Mouse (Mus musculus): Measurements from ENCODE around the gene Bloc1s1. TPM values are rescaled to one million over a fixed set of nuclear protein-coding genes. Genes with fewer than 3 reads are reported as not detected.

The Bloc1s1 gene
- total RNA-seq, 2 experiments from 2014 or later: 187 to 198 TPM

Other genes starting within 250 kb of the Bloc1s1 start
- 10 to 100 TPM; 24.1 to 24.3 TPM for gene Suox, start 250.0 kb downstream of the Bloc1s1 start, total RNA-seq (2021)
- gene Rab5b, start 227.8 kb downstream of the Bloc1s1 start, total RNA-seq (2021): 100 to 1,000 TPM; 111 to 125 TPM
- 1 to 10 TPM in 1 of 2 experiments, under 1 TPM in 1; 0.82 to 1.4 TPM for gene Pmel, start 219.8 kb downstream of the Bloc1s1 start, total RNA-seq (2021)
- gene Cdk2, start 219.0 kb downstream of the Bloc1s1 start, total RNA-seq (2021): 10 to 100 TPM; 17.4 to 19.7 TPM
- 10 to 100 TPM; 16.2 to 20.2 TPM for gene Dgka, start 179.2 kb downstream of the Bloc1s1 start, total RNA-seq (2021)
- gene Pym1, start 176.1 kb downstream of the Bloc1s1 start, total RNA-seq (2021): 10 to 100 TPM; 20.8 to 21.9 TPM
- 10 to 100 TPM; 39.7 to 57.0 TPM for gene Mmp19, start 133.1 kb downstream of the Bloc1s1 start, total RNA-seq (2021)
- gene Dnajc14, start 120.0 kb downstream of the Bloc1s1 start, total RNA-seq (2021): 10 to 100 TPM; 60.1 to 77.1 TPM
- gene Tmem198b, start 119.7 kb downstream of the Bloc1s1 start, total RNA-seq (2021): 1 to 10 TPM; 7.6 to 8.9 TPM
- gene Sarnp, start 106.7 kb downstream of the Bloc1s1 start, total RNA-seq (2021): 10 to 100 TPM; 50.4 to 60.8 TPM
- 10 to 100 TPM; 41.8 to 43.8 TPM for gene Ormdl2, start 102.4 kb downstream of the Bloc1s1 start, total RNA-seq (2021)
- 1 to 10 TPM; 1.7 to 2.3 TPM for gene Gdf11, start 32.3 kb downstream of the Bloc1s1 start, total RNA-seq (2021)
- gene Cd63, start 23.0 kb downstream of the Bloc1s1 start, total RNA-seq (2021): 100 to 1,000 TPM; 285 to 398 TPM
- 10 to 100 TPM; 12.0 to 14.0 TPM for gene Rdh5, start 1.1 kb downstream of the Bloc1s1 start, total RNA-seq (2021)
- gene Itga7, start 9.8 kb upstream of the Bloc1s1 start, total RNA-seq (2021): 10 to 100 TPM; 10.4 to 16.0 TPM
- gene Mettl7b, start 37.0 kb upstream of the Bloc1s1 start, total RNA-seq (2021): under 1 TPM; 0.30 to 0.76 TPM
- not detected for gene Olfr9, start 65.4 kb upstream of the Bloc1s1 start, total RNA-seq (2021)
- not detected for gene Olfr763, start 86.8 kb upstream of the Bloc1s1 start, total RNA-seq (2021)
- gene Olfr764-ps1, start 115.9 kb upstream of the Bloc1s1 start, total RNA-seq (2021): not detected
- not detected for gene Olfr765, start 126.0 kb upstream of the Bloc1s1 start, total RNA-seq (2021)
- not detected for gene Olfr766-ps1, start 144.9 kb upstream of the Bloc1s1 start, total RNA-seq (2021)
- gene Olfr767, start 158.9 kb upstream of the Bloc1s1 start, total RNA-seq (2021): not detected
- not detected for gene Olfr768, start 175.3 kb upstream of the Bloc1s1 start, total RNA-seq (2021)
- gene Olfr769, start 193.8 kb upstream of the Bloc1s1 start, total RNA-seq (2021): not detected
- not detected for gene Olfr770, start 215.0 kb upstream of the Bloc1s1 start, total RNA-seq (2021)
- not detected for gene Olfr771, start 240.7 kb upstream of the Bloc1s1 start, total RNA-seq (2021)